Mouse (Mus musculus) liver, postnatal 0 days (tissue): ENCODE data around the gene 1600002K03Rik.

Experiments used
- CTCF ChIP-seq: sonication (generic); IDR thresholded peaks from 2 replicates; pipeline ENCODE4 v1.5.1; 2016; ENCODE audit warnings: antibody characterized with exemption, low read depth
- EP300 ChIP-seq: IDR thresholded peaks from 2 replicates; pipeline ENCODE4 v1.6.1; 2016; ENCODE audit warnings: antibody characterized with exemption, low read depth, mild to moderate bottlenecking

DNA sequence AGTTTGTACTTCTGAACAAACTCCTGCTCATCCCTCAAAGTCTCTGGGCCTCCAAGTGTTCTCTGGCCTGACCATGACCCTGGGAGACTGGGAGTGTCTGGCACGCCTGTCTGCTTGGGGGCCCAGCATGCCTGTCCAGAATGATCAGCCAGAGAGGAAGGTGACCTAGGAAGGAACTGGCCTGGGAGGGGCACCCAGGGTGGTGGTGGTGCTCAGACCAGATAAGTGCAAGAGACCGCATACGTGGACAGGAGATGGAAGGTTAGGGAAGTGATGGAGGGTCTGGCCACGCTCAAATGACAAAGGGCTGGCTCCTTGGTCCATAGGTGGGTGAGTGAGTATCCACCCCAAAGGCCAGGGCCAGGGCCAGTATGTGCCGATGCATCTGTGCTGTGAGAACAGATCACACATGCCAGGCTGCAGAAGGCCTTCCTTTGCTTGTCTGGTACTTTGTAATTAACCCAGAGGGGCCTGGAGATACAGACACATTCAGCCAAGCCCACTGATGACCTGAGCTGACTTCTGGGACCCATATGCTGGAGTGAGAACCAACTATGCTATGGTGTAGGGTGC, 25.5 kb upstream of the 1600002K03Rik start:
- TF ChIP-seq EP300 (no peak), CTCF (no peak)
